Mouse (Mus musculus) hindbrain, embryonic 13.5 days (tissue): Measurements from ENCODE around the gene Ncor2. TPM values are rescaled to one million over a fixed set of nuclear protein-coding genes. Genes with fewer than 3 reads are reported as not detected.

Experiments used
- ATAC-seq: fragments of 200-750 bp; cut with Nextera tagmentation; 2 replicates; pipeline ENCODE4 v1.8.0; 2017; ENCODE audit warnings: moderate TSS enrichment; ENCODE audit not compliant: low FRiP score
- H3K27ac ChIP-seq: fragments of 300-500 bp; sonication (generic); 2 replicates; pipeline ENCODE4 v1.5.1; 2015; ENCODE audit warnings: inconsistent platforms, mild to moderate bottlenecking, moderate library complexity
- H3K27me3 ChIP-seq: fragments of 300-500 bp; sonication (generic); 2 replicates; pipeline ENCODE4 v1.6.1; 2015; ENCODE audit warnings: mild to moderate bottlenecking, inconsistent platforms
- H3K36me3 ChIP-seq: fragments of 300-500 bp; sonication (generic); 2 replicates; pipeline ENCODE4 v1.6.1; 2015; ENCODE audit warnings: mild to moderate bottlenecking, inconsistent platforms
- H3K4me1 ChIP-seq: fragments of 300-500 bp; sonication (generic); replicated peaks from 2 replicates; pipeline ENCODE4 v1.6.1; 2015; ENCODE audit warnings: inconsistent platforms
- H3K4me2 ChIP-seq: fragments of 300-500 bp; sonication (generic); 2 replicates; pipeline ENCODE4 v1.6.1; 2015; ENCODE audit warnings: inconsistent platforms, mild to moderate bottlenecking, moderate library complexity
- H3K4me3 ChIP-seq: fragments of 300-500 bp; sonication (generic); 2 replicates; pipeline ENCODE4 v1.5.1; 2015; ENCODE audit warnings: mild to moderate bottlenecking, inconsistent platforms
- H3K9ac ChIP-seq: fragments of 300-500 bp; sonication (generic); 2 replicates; pipeline ENCODE4 v1.6.1; 2015; ENCODE audit warnings: mild to moderate bottlenecking, inconsistent platforms
- H3K9me3 ChIP-seq: fragments of 300-500 bp; sonication (generic); 2 replicates; pipeline ENCODE4 v1.6.1; 2016; ENCODE audit warnings: inconsistent platforms
- WGBS: fragments of 180-500 bp; shearing (Covaris S2); methylation state at CpG from one replicate; pipeline ENCODE4 v1.1.7; 2015; 5-methylcytosine and 5-hydroxymethylcytosine counted together
- polyA plus RNA-seq: library from polyadenylated mRNA; unstranded; fragments of >200 nt; fragmentation: Nextera tagmentation; extraction: Ambion mirVana; gene quantifications from 2 replicates; pipeline ENCODE4 v1.2.1, GENCODE M21; 2015

Gene Ncor2
- polyA plus RNA-seq, 1 experiment from 2014 or later = 25.1 TPM

- Histone ChIP-seq H3K4me2 (no peak overlapping the region), H3K9me3 (no peaks in the 10 kb centered on the region), H3K27me3 (no peaks in the 10 kb centered on the region), H3K9ac (peak overlapping the region; percentile 24; the same call in 1 of the 2 replicates), H3K4me3 (no peak overlapping the region), H3K36me3 (no peaks in the 10 kb centered on the region), H3K4me1 (peaks cover 92% of the 10 kb centered on the region), H3K27ac (peak overlapping the region; percentile 48)
- ATAC-seq = no peak
- 84% methylated on average over 4 of the region's 4 CpGs for WGBS
Measured at GRCm38 (mm10) chr5:125125966-125126464, 53.0 kb downstream of the Ncor2 start.

DNA sequence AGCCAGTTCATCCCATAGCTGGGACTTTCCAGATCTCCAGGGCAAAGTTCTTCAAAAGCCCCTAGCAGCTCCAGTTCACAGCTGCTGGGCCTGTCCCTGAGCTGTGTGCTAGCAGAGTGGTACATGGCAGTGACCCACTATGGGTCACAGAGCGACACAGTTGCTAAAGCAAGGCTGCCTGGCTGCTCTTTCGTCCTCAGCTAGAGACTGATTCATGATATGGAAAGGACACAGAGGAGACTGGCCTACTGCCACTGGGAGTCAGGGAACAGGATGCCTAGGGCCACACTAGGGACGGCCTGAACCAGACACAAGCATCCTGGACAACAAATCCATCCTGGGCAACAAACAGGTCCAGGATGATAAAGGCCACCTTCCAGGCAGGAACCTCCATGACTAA is 53.8 kb downstream of the Ncor2 start:
- Histone ChIP-seq H3K4me1 (peaks cover 92% of the 10 kb centered on the region), H3K36me3 (no peaks in the 10 kb centered on the region), H3K27me3 (no peaks in the 10 kb centered on the region), H3K4me3 (no peak overlapping the region), H3K9me3 (no peaks in the 10 kb centered on the region), H3K27ac (0 out of 2 replicates have a peak overlapping the region, but pooled peaks have one; percentile 20), H3K9ac (peak overlapping the region; percentile 53; the same call in 1 of the 2 replicates), H3K4me2 (no peak overlapping the region)
- ATAC-seq = no peak
- 79% methylated on average over 3 of the region's 3 CpGs for WGBS

- Histone ChIP-seq H3K4me2 (no peak overlapping the region), H3K36me3 (peaks cover 7% of the 10 kb centered on the region), H3K27me3 (no peaks in the 10 kb centered on the region), H3K4me1 (peaks cover 87% of the 10 kb centered on the region), H3K27ac (peak overlapping the region; percentile 58), H3K9ac (no peak overlapping the region), H3K9me3 (no peaks in the 10 kb centered on the region), H3K4me3 (no peak overlapping the region)
- WGBS = 72% methylated on average over 7 of the region's 7 CpGs
- ATAC-seq = no peak
Measured at GRCm38 (mm10) chr5:125124002-125124401, 55.0 kb downstream of the Ncor2 start.

DNA sequence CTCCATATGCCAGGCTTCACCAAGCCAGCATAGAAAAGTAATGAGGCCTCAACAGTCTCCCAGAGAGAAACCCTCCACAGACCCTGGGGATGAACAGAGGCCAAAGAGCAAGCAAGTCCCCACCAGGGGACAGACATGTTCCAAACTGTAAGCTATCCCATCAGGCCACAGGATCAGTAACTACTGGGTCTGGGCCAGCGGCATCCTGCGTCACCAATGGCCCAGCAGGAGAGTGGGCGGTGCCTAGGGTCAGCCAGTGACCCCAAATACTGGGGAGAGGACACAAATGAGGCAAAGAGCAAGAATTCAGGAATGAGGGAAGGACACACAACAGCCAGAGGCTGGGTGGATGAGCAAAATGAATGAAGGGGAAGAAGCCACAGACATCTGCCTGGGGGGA is 55.8 kb downstream of the Ncor2 start:
- H3K36me3 ChIP-seq = peaks cover 15% of the 10 kb centered on the region
- H3K9me3 ChIP-seq = no peaks in the 10 kb centered on the region
- 20% methylated on average over 3 of the region's 3 CpGs for WGBS
- H3K4me3 ChIP-seq = no peak overlapping the region
- H3K27ac ChIP-seq = peak overlapping the region; percentile 58; the same call in 1 of the 2 replicates
- no peak overlapping the region for H3K4me2 ChIP-seq
- no peak overlapping the region for H3K9ac ChIP-seq
- no peak for ATAC-seq
- H3K4me1 ChIP-seq = peaks cover 79% of the 10 kb centered on the region
- no peaks in the 10 kb centered on the region for H3K27me3 ChIP-seq

DNA sequence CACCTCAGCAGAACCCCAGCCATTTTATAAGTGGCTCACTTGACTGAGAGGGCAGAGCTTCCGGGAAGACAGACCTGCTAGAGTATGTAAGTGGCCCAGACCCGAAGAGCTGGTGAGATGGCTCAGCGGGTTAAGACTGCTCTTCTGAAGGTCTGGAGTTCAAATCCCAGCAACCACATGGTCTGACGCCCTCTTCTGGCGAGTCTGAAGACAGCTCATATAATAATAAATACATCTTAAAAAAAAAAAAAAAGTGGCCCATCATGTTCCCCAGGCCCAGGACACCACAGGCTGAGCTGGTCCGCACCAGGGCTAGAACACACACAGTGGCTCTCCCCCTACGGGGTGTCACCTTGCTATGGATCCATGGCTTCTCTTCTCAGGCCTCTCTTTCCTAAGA is 56.5 kb downstream of the Ncor2 start:
- Histone ChIP-seq H3K4me2 (no peak overlapping the region), H3K4me1 (peaks cover 72% of the 10 kb centered on the region), H3K9ac (no peak overlapping the region), H3K27me3 (no peaks in the 10 kb centered on the region), H3K9me3 (no peaks in the 10 kb centered on the region), H3K36me3 (peaks cover 22% of the 10 kb centered on the region), H3K4me3 (no peak overlapping the region), H3K27ac (peak overlapping the region; percentile 58; the same call in 1 of the 2 replicates)
- no peak for ATAC-seq
- 80% methylated on average over 7 of the region's 7 CpGs for WGBS

DNA sequence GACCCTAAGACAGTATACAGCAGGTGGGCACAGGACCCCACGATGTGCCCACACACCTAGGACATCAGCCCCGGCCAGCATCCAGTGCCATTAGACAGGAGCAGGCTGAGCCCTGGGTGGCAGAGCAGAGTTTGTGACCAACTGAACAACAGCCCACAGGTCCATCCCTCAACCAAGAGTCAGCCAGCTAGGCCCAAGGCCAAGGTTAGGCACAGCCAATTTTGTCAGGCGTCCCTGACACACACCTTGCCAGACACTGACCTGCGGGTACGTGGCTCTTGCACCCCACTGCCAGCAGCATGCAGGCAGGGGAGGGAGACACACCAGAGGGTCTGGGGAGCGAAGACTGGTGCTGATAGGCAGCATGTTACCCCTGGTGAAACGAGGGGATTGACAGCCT is 57.0 kb downstream of the Ncor2 start:
- Histone ChIP-seq H3K4me3 (no peak overlapping the region), H3K27me3 (no peaks in the 10 kb centered on the region), H3K4me2 (no peak overlapping the region), H3K9ac (no peak overlapping the region), H3K36me3 (peaks cover 27% of the 10 kb centered on the region), H3K9me3 (no peaks in the 10 kb centered on the region), H3K4me1 (peaks cover 69% of the 10 kb centered on the region), H3K27ac (peak overlapping the region; percentile 79)
- 91% methylated on average over 7 of the region's 7 CpGs for WGBS
- no peak for ATAC-seq

DNA sequence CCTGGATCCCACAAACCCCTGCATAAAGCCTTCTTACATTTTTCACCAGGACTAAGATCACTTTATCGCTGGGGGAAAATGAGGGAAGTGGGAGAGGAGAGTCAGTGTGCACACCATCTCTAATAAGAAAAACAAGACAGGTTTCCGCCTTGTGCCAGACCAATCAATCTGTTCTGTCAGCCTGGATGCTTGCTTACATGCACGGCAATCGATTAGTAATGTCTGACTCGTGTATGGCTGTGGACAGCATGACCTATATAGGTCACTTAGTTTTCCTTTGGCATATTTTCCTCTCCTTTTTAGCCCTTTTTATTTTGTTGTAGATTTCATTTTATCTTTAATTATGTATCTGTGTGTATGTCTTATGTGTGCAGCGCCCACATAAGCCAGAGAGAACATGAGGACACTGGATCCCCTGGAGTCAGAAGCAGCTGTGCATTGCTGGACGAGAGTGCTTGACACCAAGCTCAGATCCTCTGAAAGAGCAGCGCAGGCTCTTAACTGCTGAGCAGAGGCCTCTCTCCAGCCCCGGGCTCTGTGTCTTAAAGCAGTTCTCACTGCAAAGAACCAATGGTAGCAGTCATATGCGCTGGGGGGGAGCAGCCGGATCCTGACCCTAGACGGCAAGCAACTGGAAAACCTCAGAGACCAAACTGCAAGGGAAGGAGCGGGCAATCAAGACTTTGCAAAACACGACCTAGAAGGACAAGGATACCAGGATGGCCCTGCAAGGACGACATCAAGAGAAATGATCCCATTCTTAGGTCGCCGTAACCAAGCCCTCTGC is 58.3 kb downstream of the Ncor2 start:
- no peak overlapping the region for H3K4me3 ChIP-seq
- 69% methylated on average over 17 of the region's 17 CpGs for WGBS
- H3K4me2 ChIP-seq = no peak overlapping the region
- H3K27ac ChIP-seq = peak overlapping the region; percentile 79
- no peaks in the 10 kb centered on the region for H3K9me3 ChIP-seq
- no peak overlapping the region for H3K9ac ChIP-seq
- no peak for ATAC-seq
- peaks cover 66% of the 10 kb centered on the region for H3K4me1 ChIP-seq
- H3K27me3 ChIP-seq = no peaks in the 10 kb centered on the region
- H3K36me3 ChIP-seq = peaks cover 40% of the 10 kb centered on the region

GRCm38 (mm10) chr5:125117238-125117637 is 61.8 kb downstream of the Ncor2 start:
- WGBS = 88% methylated on average over 5 of the region's 5 CpGs
- no peak for ATAC-seq
- H3K36me3 ChIP-seq = peaks cover 61% of the 10 kb centered on the region

GRCm38 (mm10) chr5:125113029-125113428 is 66.0 kb downstream of the Ncor2 start:
- Histone ChIP-seq H3K4me2 (no peak overlapping the region), H3K36me3 (peaks cover 64% of the 10 kb centered on the region), H3K9me3 (no peaks in the 10 kb centered on the region), H3K9ac (peak overlapping the region; percentile 49), H3K27me3 (no peaks in the 10 kb centered on the region), H3K27ac (peak overlapping the region; percentile 87), H3K4me1 (peaks cover 45% of the 10 kb centered on the region), H3K4me3 (no peak overlapping the region)
- ATAC-seq = peak; percentile 74
- WGBS = 34% methylated on average over 5 of the region's 5 CpGs

More at GRCm38 (mm10) chr5:125117238-125117637, 61.8 kb downstream of the Ncor2 start:
- Histone ChIP-seq H3K9me3 (no peaks in the 10 kb centered on the region), H3K4me2 (no peak overlapping the region), H3K4me3 (no peak overlapping the region), H3K9ac (no peak overlapping the region), H3K4me1 (peaks cover 48% of the 10 kb centered on the region), H3K27me3 (no peaks in the 10 kb centered on the region), H3K27ac (no peak overlapping the region)

- Histone ChIP-seq H3K4me1 (peaks cover 45% of the 10 kb centered on the region), H3K36me3 (peaks cover 64% of the 10 kb centered on the region), H3K4me2 (no peak overlapping the region), H3K27me3 (no peaks in the 10 kb centered on the region), H3K9me3 (no peaks in the 10 kb centered on the region), H3K27ac (peak overlapping the region; percentile 87), H3K9ac (peak overlapping the region; percentile 49), H3K4me3 (no peak overlapping the region)
- 74% methylated on average over 1 of the region's 1 CpGs for WGBS
- ATAC-seq = no peak
Measured at GRCm38 (mm10) chr5:125112588-125112987, 66.4 kb downstream of the Ncor2 start.

GRCm38 (mm10) chr5:125111137-125111536 is 67.9 kb downstream of the Ncor2 start:
- peak overlapping the region; percentile 87 for H3K27ac ChIP-seq
- 42% methylated on average over 6 of the region's 6 CpGs for WGBS
- no peak overlapping the region for H3K4me3 ChIP-seq
- no peaks in the 10 kb centered on the region for H3K9me3 ChIP-seq
- H3K9ac ChIP-seq = peak overlapping the region; percentile 60; the same call in 1 of the 2 replicates
- H3K4me2 ChIP-seq = no peak overlapping the region
- ATAC-seq = peak; percentile 65
- peaks cover 42% of the 10 kb centered on the region for H3K4me1 ChIP-seq
- peaks cover 58% of the 10 kb centered on the region for H3K36me3 ChIP-seq
- no peaks in the 10 kb centered on the region for H3K27me3 ChIP-seq

DNA sequence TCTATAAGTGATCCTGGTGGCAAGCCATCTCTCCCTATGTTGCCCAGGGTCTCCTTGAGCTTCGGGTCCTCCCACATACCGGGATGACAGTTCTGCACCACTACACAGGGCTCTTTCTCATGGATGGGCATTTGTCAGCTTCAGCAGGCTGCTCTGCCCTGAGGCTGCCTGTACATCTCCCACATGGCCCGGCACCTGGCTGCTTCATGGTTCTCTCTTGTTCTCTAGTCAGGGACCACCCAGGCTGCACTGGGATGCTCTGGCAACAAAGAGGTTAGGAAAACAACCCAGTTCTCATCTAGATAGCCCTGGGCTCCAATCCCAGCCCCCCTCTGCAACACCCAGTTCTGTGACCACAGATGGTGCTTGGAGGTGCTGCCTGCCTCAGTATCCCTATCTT is 68.3 kb downstream of the Ncor2 start:
- Histone ChIP-seq H3K4me3 (no peak overlapping the region), H3K27me3 (no peaks in the 10 kb centered on the region), H3K4me1 (peaks cover 42% of the 10 kb centered on the region), H3K4me2 (no peak overlapping the region), H3K9ac (peak overlapping the region; percentile 60; the same call in 1 of the 2 replicates), H3K9me3 (no peaks in the 10 kb centered on the region), H3K27ac (peak overlapping the region; percentile 87), H3K36me3 (peaks cover 58% of the 10 kb centered on the region)
- ATAC-seq = peak; percentile 40
- 25% methylated on average over 3 of the region's 3 CpGs for WGBS

GRCm38 (mm10) chr5:125110196-125110595 is 68.8 kb downstream of the Ncor2 start:
- WGBS = 70% methylated on average over 8 of the region's 8 CpGs
- Histone ChIP-seq H3K9me3 (no peaks in the 10 kb centered on the region), H3K27me3 (no peaks in the 10 kb centered on the region), H3K9ac (no peak overlapping the region), H3K4me2 (no peak overlapping the region), H3K4me1 (peaks cover 42% of the 10 kb centered on the region), H3K36me3 (peaks cover 58% of the 10 kb centered on the region), H3K4me3 (no peak overlapping the region), H3K27ac (peak overlapping the region; percentile 87)
- no peak for ATAC-seq
